Mouse (Mus musculus) kidney, adult 8-10 months (tissue): ENCODE measurements around the gene Trmt10b.

Source experiments
- DNase-seq, 2 experiments: peaks; one replicate each; pipeline ENCODE4 v3.0.0; 2022

Trmt10b gene

GRCm38 (mm10) chr4:45342286-45343155 is 45.6 kb downstream of the Trmt10b start, which contains the start of gene Exosc3:
Gene Exosc3 (minus strand): TSS chr4:45342732.
- peak; percentile 28 to 29 for DNase-seq

DNA sequence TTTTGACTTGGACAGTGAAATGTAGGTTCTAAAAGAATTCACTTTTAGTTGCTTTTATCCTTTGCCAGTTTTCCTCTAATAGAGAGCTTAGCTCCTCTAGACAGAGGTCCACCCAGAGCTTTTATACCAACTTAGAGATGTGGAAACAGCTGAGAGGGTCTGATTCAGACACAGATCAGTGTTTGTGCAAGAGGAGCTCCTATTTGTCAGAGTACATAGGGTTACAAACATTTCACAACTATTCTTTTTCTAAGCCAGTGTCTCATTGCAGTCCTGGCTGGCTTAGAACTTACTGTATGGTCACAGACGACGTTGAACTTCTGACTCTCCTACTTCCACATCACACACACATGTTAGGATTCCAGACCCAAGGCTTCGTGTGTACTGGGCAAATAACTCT is 59.7 kb downstream of the Trmt10b start:
- no peak for DNase-seq
